Mouse (Mus musculus): ENCODE measurements around the gene Msl1. TPM values are rescaled to one million over a fixed set of nuclear protein-coding genes. Genes with fewer than 3 reads are reported as not detected.

Gene Msl1
- polyA plus RNA-seq, 1 experiment, result 53.0 TPM

DNA sequence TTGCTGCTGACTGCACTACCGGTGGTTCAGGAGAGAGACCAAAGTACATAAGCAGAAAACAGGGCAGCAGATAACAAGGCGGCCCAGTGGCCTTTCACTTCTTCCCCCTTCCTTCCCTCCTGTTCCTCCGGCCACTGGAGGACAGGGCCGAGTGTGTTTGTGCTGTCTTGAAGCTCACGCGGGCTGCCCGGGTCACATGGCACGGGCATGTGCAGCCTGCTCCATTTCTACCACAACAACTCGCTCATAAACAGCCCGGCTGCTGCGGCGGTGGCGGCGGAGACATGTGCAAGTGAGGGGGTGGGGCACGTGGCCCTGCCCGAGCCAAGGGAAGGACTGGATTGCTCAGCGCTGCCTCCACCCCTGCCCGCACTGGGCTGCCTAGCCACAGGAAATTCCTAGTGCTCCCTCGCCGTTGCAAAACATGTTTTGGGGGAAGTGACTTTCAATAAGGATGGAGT, 12.1 kb upstream of the Msl1 start:
- no peak for TF ChIP-seq GATA1 (IDR thresholded peaks at IDR 0.05; ENCODE audit: low read length)

DNA sequence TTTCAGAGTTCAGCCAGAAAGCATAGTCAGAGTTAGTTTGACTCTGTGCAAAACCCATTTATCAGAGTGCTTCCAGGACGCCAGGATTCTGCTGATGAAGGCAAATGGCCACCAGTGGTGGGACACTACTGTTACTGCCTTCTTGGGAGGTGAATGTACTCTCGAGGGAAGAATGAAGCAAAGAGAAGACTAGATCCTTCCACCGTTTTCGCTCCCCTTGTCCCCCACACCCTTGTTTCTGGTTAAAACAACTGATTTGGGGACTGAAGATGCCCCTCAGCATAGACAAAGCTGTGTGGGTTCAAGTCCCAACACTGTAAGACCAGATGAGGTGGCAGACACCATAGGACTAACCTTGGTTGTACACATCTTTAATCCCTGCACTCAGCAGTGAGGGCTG, 11.2 kb upstream of the Msl1 start:
- no peak for TF ChIP-seq GATA1 (IDR thresholded peaks at IDR 0.05; ENCODE audit: low read length)

GRCm38 (mm10) chr11:98785214-98785613, 10.1 kb upstream of the Msl1 start:
- TF ChIP-seq GATA1 (IDR thresholded peaks at IDR 0.05; ENCODE audit: low read length), result no peak

GRCm38 (mm10) chr11:98785772-98786281, 9.5 kb upstream of the Msl1 start:
- TF ChIP-seq GATA1 (IDR thresholded peaks at IDR 0.05; ENCODE audit: low read length), result no peak

DNA sequence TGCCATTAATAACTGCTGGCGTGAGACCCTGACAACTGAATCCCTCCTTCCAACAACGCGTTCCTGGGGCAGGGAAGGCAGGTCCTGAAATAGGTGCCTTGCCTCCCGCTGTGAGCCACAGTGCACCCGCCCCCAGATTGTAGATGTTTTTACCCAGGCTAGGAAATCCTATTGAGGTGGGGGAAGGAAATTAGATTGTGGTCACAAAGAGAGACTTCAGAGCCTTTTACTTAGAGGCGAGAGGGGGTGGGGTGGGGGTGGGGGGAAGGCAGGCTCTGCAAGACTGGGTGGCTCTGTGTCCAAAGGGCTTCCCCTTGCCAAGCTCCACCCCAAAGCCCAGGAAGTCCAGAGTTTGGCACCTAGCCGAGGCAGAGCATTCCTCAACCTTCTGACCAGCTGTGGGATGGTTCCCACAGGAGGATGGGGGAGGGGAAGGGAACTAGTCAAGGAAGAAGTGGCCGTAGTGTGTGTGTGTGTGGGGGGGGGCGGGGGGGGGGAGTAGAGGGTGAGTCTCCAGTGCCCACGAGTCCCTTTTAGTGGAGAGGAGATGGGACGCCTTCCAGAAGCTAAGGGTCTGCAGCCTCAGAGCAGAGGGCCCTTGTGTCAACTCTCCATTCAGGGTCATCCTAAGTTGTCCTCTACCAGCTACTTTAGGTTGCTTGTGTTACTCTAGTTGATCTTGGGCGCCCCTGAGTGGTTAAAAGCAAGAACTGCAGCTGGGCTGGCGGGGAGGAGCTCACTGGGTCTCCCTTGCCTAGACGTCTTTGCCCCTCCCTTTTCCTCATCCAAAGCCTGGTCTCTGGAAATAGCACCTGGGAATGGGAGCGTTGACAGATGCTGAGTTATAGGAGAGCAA, 8.7 kb upstream of the Msl1 start:
- TF ChIP-seq GATA1 (IDR thresholded peaks at IDR 0.05; ENCODE audit: low read length), result no peak

GRCm38 (mm10) chr11:98787229-98787628, 8.1 kb upstream of the Msl1 start:
- TF ChIP-seq GATA1 (IDR thresholded peaks at IDR 0.05; ENCODE audit: low read length), result no peak

- no peak for TF ChIP-seq GATA1 (IDR thresholded peaks at IDR 0.05; ENCODE audit: low read length)
Measured at GRCm38 (mm10) chr11:98787691-98788090, 7.6 kb upstream of the Msl1 start.

DNA sequence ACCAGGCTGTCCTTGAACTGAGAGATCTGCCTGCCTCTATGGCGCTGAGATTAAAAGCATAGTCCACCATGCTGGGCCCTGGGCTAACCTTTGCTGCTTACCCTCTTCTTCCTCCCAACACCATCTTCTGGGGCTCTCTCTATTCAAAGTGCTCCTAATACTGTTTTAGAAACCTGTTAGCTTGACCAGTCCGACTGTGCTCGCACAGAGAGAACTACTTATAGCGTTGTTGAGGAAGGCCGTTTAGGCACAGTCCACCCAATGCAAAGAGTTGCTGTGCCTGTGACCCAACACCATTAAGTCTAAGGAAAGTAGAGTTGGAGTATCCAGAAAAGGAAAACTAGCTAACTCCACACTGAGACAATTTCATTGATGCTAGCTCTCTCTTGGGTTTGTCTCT, 7.2 kb upstream of the Msl1 start:
- TF ChIP-seq GATA1 (IDR thresholded peaks at IDR 0.05; ENCODE audit: low read length), result no peak

- TF ChIP-seq GATA1 (IDR thresholded peaks at IDR 0.05; ENCODE audit: low read length), result no peak
Measured at GRCm38 (mm10) chr11:98788550-98789218, 6.6 kb upstream of the Msl1 start.

DNA sequence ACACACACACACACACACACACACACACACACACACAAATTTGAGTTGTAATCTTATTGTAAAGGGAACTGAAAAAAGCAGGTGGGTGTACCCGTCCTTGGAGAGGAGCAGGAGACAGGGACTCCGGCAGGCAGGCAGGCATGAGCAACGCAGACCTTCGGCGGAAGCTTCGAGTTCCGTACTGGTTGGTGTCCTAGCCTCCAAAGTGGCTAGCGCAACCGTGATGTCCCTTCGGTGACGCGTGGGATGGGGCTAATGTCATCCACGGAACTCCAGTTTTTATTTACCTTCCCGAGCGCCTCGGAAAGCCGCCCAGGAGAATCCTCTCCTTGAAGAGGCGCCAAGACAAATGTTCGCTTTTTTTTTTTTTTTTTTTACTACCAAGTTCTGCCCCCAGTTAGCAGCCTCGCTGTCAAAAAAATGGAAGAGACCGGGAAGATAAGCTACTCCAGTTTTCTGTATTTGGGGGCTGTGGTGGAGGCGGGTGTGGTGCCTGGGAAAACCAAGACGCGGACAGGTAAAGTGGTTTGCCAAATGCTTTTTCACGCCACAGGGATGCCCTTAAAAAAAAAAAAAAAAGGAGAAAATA, 6.0 kb upstream of the Msl1 start:
- TF ChIP-seq GATA1 (IDR thresholded peaks at IDR 0.05; ENCODE audit: low read length), result no peak

GRCm38 (mm10) chr11:98789824-98790223, 5.5 kb upstream of the Msl1 start:
- no peak for TF ChIP-seq GATA1 (IDR thresholded peaks at IDR 0.05; ENCODE audit: low read length)

- no peak for TF ChIP-seq GATA1 (IDR thresholded peaks at IDR 0.05; ENCODE audit: low read length)
Measured at GRCm38 (mm10) chr11:98790631-98791205, 4.6 kb upstream of the Msl1 start.

DNA sequence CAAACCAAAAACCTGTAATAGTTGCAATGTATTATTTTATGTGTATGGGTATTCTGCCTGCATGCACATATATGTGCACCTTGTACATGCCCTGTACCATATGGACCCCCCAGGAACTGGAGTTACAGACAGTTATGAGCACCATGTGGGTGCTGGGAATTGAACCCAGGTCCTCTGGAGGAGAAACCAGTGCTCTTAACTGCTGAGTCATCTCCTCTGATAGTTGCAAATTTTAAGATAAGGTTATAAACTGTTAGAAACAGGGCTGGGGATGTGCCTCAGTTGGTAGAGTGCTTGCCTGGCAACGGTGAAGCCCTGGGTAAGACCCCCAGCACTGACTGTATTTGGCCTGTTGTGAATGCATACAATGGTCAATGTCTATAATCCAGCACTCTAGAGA, 3.9 kb upstream of the Msl1 start:
- TF ChIP-seq GATA1 (IDR thresholded peaks at IDR 0.05; ENCODE audit: low read length), result no peak

GRCm38 (mm10) chr11:98792081-98792480, 3.2 kb upstream of the Msl1 start:
- no peak for TF ChIP-seq GATA1 (IDR thresholded peaks at IDR 0.05; ENCODE audit: low read length)

DNA sequence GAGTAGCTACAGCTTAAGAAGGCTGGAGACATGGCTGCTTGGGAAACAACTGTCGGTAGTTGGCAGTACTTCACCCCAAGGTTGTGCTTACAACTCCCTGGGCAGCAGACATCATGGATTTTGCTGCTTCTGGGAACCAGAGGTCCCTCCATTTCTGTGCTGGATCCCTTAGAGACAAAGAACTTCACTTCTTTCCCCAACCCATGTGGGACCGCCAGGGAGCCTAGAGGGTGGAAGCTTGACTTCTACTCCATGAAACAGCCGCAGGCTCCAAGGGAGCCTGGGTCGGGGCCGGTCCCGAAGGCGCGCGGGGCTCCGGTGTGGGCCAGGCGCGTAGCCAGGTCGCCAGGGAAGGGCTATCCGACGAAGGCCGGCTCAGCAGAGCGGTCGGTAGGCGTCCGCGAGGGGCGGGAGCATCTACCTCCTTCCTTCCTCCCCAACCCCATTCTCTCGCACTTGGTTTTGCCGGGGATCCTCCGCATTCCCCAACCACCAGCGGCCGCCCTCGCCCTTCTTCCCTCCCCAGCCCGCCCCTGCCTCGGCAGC, 774 bp upstream of the Msl1 start:
- TF ChIP-seq GATA1 (IDR thresholded peaks at IDR 0.05; ENCODE audit: low read length), result no peak

All from G1E-ER4 (cell line).